Mouse (Mus musculus): ENCODE measurements at regions not wholly inside any gene's neighbourhood (a gene's known extent, or its start where the extent isn't known, plus 50 kb on each side); places are given as distances from the start of the nearest gene placed in this dataset.

DNA sequence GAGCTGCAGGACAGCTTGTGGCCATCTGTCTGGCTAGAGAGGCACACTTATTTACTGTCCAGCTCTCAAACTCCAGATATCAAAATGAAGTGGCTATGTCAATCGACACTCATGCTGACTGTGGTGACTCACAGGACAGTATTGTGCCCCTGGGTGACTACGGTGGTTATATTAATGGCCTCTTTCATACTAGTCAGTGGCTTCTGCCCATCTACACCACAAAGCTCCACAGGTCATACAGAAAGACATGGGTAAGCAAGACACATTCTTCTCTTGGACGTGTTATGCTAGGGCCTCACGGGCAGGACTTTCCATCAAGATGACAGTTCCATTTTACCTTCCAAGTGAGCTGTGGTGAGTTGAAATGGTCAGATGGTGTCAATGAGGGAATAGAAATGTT, 113.7 kb upstream of the Gas1 start:
- TF ChIP-seq POLR2A (IDR thresholded peaks at IDR 0.05; ENCODE audit: low read depth, low read length): no peak
- no peak for TF ChIP-seq CTCF (conservative IDR thresholded peaks at IDR 0.05; ENCODE audit: insufficient read depth, insufficient read length, low read depth, low read length)

Measured in kidney, adult 2 months (tissue).